Mouse (Mus musculus) left cerebral cortex, adult 2 months (tissue): ENCODE results near the gene Ppara. TPM values are rescaled to one million over a fixed set of nuclear protein-coding genes. Genes with fewer than 3 reads are reported as not detected.

ENCODE experiments used
- DNase-seq, 2 experiments: peaks; one replicate each; pipeline ENCODE4 v3.0.0; 2021 to 2022; ENCODE audit warnings: low spot score in 2 of 2, mixed read lengths in 1 of 2; ENCODE audit errors: extremely low spot score in 1 of 2
- H3K27ac ChIP-seq: fragments of 200-600 bp; 2 replicates; pipeline ENCODE4 v1.8.1; 2022
- H3K4me3 ChIP-seq: fragments of 200-600 bp; 2 replicates; pipeline ENCODE4 v1.8.1; 2022
- CTCF ChIP-seq: fragments of 200-600 bp; IDR thresholded peaks from 2 replicates; pipeline ENCODE4 v1.8.1; 2022; ENCODE audit warnings: antibody characterized with exemption, mild to moderate bottlenecking, moderate library complexity
- intact Hi-C: fragments of 180-260 bp; cut with DNase I; formaldehyde crosslinking; loops from one replicate; pipeline ENCODE4 v1.15.1; 2025
- total RNA-seq, 2 experiments: library from RNA; stranded (reverse); gene quantifications; 2 replicates each; pipeline ENCODE4 v1.2.3; 2021

The Ppara gene
- total RNA-seq, 2 experiments from 2014 or later = 3.6 TPM

DNA sequence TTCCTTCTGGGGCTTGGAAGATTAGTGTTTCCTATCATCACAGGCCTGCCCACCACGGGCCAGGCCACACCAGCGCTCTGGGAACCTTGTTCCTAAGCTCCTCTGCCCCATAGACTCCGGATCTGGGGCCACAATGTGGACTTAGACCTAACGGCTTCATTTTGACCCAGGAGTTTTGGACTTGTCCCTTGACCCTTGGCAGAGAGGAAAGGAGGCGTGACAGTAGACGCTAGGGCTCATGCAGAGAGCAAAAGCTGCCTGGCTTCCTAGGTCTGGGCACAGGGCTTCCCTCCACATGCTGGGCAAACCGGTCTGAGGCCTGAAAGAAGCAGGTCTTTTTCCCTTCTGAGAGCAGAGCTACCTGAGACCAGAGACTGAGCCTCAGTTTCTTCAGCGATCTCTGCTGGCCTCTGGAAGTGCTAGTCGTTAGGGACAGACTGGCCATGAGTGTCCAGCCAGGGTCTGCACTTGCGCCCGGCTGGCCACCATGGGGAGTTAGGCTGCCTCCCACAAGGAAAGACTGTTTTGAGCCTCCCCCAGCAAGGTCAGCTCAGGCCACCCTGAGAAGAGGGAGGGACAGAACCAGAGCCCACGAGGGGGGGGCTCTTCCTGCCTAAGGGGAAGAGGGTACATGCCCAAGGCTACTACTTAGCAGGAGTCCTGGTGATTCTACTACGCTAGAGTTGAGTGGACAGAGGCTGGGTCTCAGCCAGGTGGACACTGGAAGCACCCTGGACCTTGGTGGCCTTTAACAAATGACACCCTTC, 29.0 kb upstream of the Ppara start:
- intact Hi-C loops = loop anchor here (10.0 kb wide), 1 partner anchor 441 kb away; no protein-coding TSS in a partner anchor
- Histone ChIP-seq H3K4me3 (no peak overlapping the region), H3K27ac (peak overlapping the region; percentile 69)
- no peak for DNase-seq
- TF ChIP-seq CTCF = no peak

DNA sequence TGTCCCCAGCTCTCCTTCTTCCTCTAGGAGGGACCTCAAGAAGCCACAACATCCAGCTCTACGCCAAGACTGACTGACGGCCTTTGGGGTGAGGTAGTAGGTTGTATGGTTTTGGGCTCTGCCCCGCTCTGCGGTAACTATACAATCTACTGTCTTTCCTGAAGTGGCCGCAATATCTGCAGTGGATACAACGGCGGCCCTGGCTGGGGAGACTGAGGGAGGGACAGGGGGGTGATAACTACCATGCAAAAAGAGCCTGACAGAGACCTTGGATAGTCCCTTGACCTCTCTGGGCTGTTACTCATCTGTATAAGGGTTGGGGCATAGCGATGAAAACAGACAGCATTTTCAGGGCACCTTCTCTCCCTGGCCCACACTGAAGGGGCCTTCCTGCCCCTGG, 28.3 kb upstream of the Ppara start:
- Histone ChIP-seq H3K27ac (peak overlapping the region; percentile 47; the same call in 1 of the 2 replicates), H3K4me3 (no peak overlapping the region)
- DNase-seq = no peak
- intact Hi-C loops = loop anchor here (10.0 kb wide), 1 partner anchor 442 kb away; no protein-coding TSS in a partner anchor
- TF ChIP-seq CTCF = no peak

DNA sequence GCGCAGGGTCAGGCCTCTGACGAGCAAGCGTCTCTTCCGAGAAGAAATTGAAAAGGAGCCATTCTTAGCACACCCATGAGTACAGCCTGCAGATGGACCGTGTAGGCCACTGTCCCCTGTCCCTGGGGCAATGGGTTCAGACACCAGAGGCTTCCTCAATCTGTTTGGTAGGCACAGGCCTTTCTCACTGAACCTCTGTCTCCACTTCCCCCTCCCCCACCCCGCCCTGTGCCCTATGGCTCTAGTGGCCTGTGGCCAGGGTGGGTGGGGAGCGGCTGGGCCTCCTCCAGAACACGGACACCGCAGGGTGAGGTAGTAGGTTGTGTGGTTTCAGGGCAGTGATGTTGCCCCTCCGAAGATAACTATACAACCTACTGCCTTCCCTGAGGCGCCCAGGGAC, 27.8 kb upstream of the Ppara start:
- DNase-seq = no peak
- intact Hi-C loops = loop anchor here (10.0 kb wide), 1 partner anchor 442 kb away; no protein-coding TSS in a partner anchor
- TF ChIP-seq CTCF = no peak
- Histone ChIP-seq H3K27ac (peak overlapping the region; percentile 47; the same call in 1 of the 2 replicates), H3K4me3 (no peak overlapping the region)

DNA sequence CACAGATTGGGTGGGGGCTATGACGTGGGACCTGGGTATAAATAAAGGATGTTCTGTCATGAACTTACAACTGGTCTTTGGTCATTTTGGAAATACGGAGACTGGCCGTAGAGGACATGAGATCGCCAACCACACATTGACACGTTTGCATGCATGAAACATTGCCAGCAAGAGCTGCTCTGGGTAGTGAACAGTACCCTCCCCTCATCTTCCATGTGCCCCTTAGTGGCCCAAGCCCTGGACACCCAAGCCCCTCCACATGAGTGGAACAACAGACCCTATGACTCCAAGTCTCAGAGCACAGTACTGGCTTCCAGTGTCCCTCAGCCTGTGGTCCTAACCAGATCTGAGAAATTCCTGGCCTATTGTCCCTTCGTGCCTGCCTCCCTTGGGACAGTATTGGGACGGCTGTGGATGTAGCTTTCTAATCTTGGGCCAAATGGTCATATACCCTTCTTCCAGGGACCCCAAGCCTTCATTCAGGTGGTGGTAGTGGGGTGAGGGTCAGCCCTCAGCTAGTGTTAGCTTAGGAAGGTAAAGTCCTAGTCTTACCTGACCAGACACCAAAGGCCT, 27.2 kb upstream of the Ppara start:
- Histone ChIP-seq H3K27ac (peak overlapping the region; percentile 47; the same call in 1 of the 2 replicates), H3K4me3 (no peak overlapping the region)
- no peak for DNase-seq
- TF ChIP-seq CTCF = no peak
- intact Hi-C loops = loop anchor here (10.0 kb wide), 1 partner anchor 443 kb away; no protein-coding TSS in a partner anchor

DNA sequence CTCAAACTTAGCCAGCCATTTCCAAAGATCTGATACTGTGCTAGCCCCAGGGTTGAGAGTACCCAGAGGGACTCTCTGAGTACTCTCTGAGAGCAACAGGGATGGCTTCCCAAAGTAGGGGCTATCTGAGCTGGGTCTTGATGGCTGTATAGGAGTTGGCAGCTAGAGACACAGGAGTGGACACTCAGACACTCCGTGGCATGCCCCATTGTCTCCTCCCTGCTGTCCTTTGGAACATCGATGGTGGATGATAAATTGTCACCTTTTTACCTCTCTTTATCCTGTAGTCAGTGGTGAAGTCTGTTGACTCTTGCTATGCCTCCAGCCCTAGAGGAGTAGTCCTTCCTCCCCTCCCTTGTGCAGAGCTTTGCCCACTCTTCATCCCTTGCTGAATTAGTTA, 26.6 kb upstream of the Ppara start:
- H3K27ac ChIP-seq = no peak overlapping the region
- TF ChIP-seq CTCF = no peak
- H3K4me3 ChIP-seq = no peak overlapping the region
- intact Hi-C loops = loop anchor here (10.0 kb wide), 1 partner anchor 443 kb away; no protein-coding TSS in a partner anchor
- DNase-seq = no peak

DNA sequence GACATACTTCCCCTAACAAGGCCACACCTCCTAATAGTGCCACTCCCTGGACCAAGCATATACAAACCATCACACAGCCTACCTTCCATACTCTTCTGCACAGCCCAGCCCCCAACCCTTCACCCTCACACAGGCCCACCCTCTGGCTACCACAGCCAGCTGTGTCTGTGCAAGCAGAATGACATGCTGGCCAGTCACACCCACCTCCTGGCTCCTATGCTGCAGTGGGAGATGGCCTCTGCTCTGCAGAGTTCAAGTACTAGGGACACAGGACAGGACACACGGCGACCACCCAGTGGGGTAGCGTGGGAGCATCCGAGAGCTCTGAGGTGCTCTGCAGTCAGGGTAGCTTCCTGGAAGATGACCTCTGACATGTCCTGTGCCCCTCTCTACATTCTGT, 25.9 kb upstream of the Ppara start:
- Histone ChIP-seq H3K27ac (peak overlapping the region; percentile 66), H3K4me3 (no peak overlapping the region)
- DNase-seq = no peak
- intact Hi-C loops = loop anchor here (1.0 to 10.0 kb wide), 4 partner anchors 38 to 444 kb away; no protein-coding TSS in a partner anchor
- TF ChIP-seq CTCF = no peak

DNA sequence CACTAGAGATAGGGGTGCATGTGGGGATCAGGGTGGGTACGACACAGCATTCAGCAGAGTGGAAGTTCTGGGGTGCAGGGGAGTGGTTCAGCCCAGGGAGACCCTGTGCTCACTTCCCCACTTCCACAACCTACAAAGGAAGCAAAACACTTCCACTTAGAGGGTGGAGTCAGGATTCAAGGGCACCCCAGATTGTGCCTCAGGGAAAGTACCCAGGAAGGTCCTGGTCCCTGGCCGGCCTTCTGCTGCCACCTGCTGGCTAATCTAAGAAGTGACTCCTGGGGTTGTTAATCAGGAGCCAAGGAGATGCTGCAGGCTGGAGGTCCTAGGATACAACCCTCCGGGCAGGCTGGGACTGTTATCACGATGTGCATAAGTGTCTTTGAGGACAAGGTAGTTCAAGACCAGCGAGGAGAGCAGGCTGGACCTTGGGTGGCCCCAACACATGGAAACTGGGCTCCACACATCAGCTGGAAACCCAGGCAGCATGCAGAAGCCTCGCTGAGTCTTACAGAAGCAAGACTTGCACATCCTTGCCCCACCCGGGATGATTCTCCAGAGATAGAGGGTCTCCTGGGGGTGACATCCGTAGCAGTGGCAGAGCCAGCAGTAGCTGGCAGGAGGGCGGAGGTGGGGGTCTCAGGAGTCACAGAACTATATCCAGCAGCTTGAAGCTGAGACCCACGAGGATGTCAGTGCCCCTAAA, 25.4 kb upstream of the Ppara start:
- Histone ChIP-seq H3K4me3 (no peak overlapping the region), H3K27ac (peak overlapping the region; percentile 66)
- peak; percentile 98 for TF ChIP-seq CTCF
- peak; percentile 82 to 86 for DNase-seq
- intact Hi-C loops = loop anchor here (1.0 to 10.0 kb wide), 4 partner anchors 38 to 445 kb away; no protein-coding TSS in a partner anchor

DNA sequence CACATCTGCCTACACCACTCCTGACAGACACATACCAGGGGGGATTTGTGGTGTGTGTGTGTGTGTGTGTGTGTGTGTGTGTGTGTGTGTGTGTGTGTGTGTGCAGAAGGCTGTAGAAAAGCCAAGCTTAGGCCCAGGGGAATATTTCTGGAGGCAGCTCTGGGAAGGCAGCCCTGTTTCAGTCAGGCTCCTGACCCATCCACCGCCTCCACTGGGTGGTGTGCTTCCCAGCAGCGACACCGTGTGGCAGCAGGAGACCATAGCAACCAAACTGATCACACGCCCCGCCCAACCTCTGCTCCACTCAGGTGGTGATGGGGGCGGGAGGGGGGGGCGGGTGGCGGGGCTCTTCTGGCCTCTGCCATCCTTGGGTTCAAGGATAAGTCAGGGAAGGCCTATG, 24.6 kb upstream of the Ppara start:
- Histone ChIP-seq H3K27ac (peak overlapping the region; percentile 17; the same call in 1 of the 2 replicates), H3K4me3 (no peak overlapping the region)
- TF ChIP-seq CTCF = peak; percentile 73
- peak; percentile 83 to 85 for DNase-seq
- intact Hi-C loops = no loop called here

DNA sequence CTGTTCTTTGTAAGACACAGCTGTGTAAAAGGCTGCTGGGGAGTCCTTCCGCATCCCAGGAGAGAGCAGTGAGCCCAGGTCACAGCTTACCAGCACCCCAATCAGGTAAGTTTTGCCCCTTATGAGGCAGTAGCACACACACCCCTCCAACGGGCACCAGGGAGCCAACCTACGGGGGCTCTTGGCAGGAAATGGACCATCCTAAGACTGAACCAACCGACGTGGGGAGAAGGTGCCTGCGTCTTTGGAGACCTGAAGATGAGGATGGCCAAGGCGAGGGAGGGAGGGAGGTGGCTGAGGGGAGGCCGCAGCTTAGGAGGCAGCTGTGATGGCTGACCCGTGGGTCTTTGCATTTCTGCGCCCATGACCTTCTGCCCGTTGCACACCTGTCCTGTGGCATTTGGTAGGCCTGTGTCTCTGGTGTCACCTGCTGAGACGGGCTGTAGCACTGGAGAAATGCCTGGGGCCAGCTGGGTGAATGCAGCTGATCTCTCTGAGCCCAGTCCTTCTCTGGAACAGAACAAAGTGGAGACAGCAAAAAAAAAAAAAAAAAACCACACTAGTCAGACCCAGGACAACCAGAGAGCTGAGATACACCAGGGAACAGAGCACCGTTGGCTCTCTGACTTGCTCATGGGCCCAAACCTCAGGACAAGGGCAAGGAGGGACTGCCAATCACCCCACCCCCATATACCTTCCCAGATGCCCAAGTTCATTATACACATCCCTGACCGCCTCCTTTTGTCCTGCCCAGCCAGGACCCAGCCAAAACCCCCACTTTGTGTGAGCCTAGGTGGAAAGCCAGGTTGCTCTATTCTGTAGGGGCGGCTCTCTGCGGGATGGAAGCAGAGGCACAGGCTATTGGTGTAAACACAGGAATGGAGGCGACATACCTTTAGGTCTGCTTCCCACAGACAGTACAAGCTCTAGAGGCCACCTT, 23.9 kb upstream of the Ppara start:
- no peak overlapping the region for H3K4me3 ChIP-seq
- intact Hi-C loops = no loop called here
- TF ChIP-seq CTCF = no peak
- H3K27ac ChIP-seq = no peak overlapping the region
- no peak for DNase-seq

DNA sequence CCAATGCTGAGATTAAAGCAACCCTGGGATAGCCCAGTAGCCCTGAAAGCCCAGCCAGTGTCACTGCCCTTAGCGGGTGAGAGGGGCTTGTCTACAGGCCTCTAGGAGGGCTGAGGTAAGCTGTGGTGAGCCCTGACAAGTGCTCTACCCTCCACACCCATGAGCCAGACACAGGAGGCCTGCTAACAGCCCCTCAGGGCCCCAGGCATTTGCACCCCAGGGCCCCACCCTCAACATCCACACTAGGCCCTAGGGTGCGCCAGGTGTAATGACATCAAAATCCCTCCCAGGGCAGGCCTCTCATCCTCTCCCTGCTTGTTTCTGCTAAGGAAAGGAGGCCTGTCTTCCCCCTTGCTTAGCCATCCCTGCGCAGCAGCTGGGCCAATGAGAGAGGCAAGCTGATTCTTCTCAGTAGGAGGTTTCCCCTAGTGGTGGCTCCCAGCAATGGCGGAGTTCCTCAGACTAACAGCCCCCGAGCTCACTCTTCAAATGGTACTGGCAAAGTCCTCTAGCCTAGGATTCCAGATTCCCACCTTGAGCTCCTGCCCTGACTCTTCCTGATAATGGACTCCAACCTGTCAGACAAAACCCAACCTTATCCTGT, 22.1 kb upstream of the Ppara start:
- Histone ChIP-seq H3K27ac (no peak overlapping the region), H3K4me3 (no peak overlapping the region)
- peak; percentile 51 for TF ChIP-seq CTCF
- intact Hi-C loops = no loop called here
- no peak for DNase-seq
